Mouse (Mus musculus) erythroblast, embryonic 14.5 days (primary cell): ENCODE measurements around the gene Dhdds.

Experiments used
- GATA1 ChIP-seq: IDR thresholded peaks from 2 replicates; pipeline ENCODE4 v1.6.1; 2012; ENCODE audit warnings: low read length, inconsistent platforms, mixed read lengths
- TAL1 ChIP-seq: IDR thresholded peaks from 3 replicates; pipeline ENCODE4 v1.6.1; 2012; ENCODE audit warnings: low read length, inconsistent platforms, mixed read lengths

- no peak for TF ChIP-seq TAL1
- no peak for TF ChIP-seq GATA1
These were observed 71.4 kb downstream of the Dhdds start for GRCm38 (mm10) chr4:133929278-133929670.
